Mouse (Mus musculus) ovary, postnatal 14 days (tissue): ENCODE measurements at regions not wholly inside any gene's neighbourhood (a gene's known extent, or its start where the extent isn't known, plus 50 kb on each side); places are given as distances from the start of the nearest gene placed in this dataset.

Source experiments
- DNase-seq: peaks from one replicate; pipeline ENCODE4 v3.0.0; 2022; ENCODE audit warnings: low spot score

DNA sequence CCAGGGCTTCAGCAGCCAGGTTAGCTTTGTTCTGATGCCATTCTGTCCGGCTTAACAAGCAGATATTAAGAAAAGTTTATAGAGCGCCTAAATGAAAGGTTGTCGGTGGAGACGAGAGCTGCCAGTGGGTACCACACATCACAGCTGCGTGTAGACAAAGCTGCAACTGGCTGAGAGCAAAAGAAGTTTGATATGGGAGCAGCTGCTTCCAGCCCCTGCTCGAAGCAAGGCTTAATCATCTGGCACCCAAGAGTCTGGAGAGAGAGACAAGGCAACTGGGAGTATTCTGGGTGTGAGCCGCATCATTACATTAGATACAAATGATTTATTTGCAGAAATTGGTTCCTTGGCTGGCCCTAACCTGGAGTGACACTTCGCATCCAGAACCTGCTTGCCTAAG is 2488.7 kb upstream of the Gm7489 start:
- DNase-seq, result no peak

- DNase-seq, result no peak
Observed at GRCm38 (mm10) chr15:51403581-51403980, 2481.1 kb upstream of the Gm7489 start.

DNA sequence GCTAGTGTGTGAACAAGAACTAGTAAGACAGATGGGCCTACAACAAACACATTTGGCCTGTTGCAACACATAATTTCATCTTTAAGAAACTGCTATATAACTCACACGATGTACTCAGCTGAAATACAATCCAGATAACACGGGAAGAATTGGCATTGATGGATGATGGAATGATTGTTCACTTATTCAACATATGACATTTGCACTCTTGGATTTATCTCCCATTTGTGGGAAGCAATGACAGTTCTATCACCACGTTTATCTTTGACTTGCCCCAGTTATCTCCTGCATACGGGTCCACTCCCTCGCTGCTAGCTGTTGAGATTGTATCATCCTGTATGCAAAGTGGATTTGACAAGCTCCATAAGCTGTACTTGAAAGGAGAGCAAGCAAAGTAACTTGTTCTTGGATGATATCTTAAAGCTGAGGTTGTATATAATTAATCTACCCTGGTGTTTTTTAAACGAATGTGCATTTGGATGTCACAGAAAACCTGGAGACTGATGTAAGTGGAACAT is 2474.9 kb upstream of the Gm7489 start:
- no peak for DNase-seq

- DNase-seq, result no peak
Observed at GRCm38 (mm10) chr15:51411966-51412365, 2472.7 kb upstream of the Gm7489 start.

GRCm38 (mm10) chr15:51442606-51443005 is 2442.1 kb upstream of the Gm7489 start:
- DNase-seq, result no peak

- no peak for DNase-seq
Observed at GRCm38 (mm10) chr15:51469895-51470294, 2414.8 kb upstream of the Gm7489 start.

GRCm38 (mm10) chr15:51471143-51471542 is 2413.6 kb upstream of the Gm7489 start:
- no peak for DNase-seq

DNA sequence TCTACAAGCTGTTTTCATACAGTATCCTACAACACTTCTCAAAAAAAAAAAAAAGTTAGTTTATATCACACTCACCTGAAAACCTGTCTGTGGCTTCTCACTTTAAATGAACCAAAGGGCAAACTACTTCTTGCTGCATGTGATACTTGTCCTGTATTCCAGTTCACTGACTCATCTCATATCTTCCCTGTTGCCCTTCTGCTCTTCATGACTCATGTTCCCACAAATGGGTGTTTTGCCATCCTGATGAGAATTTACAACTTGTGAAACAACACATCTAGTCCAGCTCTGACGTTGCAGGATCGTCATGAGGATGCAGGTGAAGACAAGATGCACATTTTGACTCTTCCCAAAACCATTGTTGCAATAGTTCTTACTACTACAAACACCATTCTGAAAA is 2412.7 kb upstream of the Gm7489 start:
- DNase-seq, result no peak

DNA sequence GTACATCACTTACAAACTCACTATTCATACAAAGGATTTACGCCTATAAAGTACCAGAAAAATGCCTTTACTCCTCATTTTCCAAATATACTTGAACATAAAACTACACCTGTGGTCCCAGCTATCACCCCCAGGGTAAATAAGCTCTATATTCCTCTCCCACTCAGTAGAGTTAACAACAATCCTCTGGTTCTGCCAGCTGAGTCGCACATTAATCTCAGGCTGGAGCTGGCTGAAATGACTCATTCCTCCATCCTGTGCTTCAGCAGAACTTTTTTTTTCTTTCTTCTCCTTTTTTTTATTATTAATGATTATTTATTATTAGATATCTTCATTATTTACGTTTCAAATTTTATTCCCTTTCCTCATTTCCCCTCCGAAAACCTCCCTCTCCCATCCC is 2402.8 kb upstream of the Gm7489 start:
- no peak for DNase-seq

DNA sequence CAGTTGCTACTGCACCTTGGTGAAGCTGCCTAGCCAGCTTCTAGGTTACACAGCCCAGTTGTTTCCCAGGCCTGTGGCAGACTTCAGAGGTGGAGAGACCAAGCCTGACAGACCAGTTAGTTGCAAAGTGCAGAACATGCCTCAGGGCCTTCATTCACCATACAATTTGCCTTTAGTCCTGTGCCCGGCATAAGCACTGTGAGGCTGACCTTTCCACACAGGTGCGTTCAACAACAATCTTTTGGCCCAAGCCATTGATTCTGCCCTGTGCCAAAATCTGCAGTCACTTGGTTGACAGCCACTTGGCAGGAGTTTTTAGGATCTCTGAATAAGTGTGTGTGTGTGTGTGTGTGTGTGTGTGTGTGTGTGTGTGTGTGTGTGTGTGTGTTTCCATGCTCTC is 2400.5 kb upstream of the Gm7489 start:
- peak; percentile 43 for DNase-seq

- DNase-seq, result no peak
Observed at GRCm38 (mm10) chr15:51485554-51485953, 2399.2 kb upstream of the Gm7489 start.

DNA sequence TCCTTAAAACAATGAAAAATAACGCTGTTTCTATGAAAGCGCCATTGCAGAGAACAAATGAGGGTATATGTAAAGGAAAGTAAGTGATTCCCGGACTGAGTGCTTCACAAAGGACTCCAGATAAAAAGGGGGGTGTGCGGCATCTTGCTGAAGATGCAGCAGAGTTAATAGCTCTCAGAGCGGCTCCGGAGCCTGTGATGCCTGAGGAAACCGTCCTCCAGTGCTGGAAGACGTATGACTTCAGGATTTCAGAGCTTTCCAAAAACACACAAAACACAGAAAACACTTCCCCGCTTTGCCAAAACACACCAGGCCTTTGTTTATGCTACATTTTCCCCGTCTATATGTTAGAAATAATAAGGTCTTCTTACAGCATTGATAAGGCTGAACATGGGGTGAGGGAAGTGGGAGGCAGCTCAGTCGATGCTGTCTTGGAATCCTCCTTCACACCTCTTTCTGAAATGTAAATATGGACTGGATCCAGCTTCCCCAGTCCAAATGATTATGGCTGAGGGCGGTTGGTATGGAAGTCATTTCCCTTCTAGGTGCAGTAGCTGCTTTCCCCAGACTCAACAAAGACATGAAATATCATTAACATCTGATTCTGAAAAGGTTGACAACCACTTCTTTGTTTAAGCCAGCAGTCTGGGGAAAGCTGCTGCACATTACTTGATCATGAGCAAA is 2382.5 kb upstream of the Gm7489 start:
- DNase-seq, result no peak

DNA sequence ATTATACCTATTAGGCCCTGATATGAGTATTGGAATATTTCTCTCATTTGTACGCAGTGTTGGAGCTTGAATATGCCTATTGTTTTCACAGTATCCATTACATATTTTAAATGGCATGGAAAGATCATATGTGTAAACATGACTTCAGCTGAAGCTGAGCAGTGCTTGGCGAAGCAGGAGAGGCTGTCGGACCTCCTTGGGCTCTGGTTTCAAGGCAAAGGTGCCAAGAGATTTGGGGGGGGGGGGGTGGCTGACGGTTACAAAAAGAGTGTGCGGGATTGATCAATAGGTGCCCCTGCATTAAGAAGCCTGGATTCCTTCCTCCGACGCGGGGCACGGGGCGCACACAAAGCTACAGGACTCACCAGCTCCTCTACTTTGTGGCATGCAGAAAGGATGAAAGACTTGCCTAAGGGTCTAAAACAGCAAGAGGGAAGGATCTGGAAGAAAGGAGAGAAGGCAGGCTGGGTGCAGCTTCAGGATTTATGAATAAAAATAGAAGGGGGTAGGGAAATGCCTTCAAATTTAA is 2381.9 kb upstream of the Gm7489 start:
- DNase-seq, result no peak

GRCm38 (mm10) chr15:51503341-51503740 is 2381.4 kb upstream of the Gm7489 start:
- DNase-seq, result no peak

DNA sequence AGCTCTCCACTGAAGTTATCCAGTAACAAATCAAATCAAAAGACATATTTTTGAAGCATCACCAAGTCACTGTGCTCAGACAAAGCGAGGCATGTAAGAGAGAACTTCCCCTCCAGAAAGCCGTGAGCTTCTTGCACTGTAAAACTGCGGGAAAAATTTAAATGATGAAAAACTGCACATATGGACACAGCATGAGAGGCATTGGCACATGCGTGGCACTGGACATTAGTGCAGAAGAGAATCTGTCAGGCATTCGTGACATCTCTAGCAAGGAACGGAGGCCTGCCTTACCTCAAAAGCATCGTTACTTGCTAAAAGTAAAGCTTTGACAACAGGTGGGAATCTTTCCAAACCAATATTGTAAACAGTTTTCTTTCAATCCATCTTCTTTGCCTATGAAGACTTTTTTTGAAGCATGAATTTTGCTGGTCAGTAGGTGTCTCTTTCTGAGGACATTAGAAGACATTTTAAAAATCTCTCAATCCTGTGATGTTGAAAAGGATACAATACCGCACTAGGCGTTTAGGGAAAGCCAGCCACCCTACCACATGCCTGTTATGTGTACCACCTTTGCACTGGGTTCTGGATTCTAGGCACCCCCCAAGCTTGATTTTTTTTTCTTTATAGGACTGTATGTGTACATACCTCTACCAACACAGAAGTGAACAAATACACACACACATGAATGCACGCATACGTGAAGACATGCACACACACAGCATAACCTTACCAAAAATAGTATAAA is 2380.5 kb upstream of the Gm7489 start:
- DNase-seq, result no peak

DNA sequence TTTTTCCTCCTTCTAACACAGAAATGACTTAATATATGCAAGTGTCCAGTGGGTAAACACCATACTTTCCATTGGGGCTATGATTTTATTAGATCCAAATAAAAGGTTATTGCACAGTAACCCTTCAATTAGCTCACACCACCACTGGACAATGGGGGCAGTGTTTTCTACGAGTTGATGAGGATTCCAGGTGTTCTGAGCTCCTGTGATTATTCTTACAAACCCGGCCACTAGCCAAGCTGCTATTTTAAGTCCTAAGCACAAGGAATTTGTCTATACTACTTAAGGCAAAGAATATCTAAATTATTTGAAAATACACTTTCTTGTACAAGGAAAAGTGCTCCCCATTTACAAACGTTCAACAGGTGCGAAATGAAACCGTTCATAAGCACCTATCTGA is 2379.9 kb upstream of the Gm7489 start:
- DNase-seq, result no peak

DNA sequence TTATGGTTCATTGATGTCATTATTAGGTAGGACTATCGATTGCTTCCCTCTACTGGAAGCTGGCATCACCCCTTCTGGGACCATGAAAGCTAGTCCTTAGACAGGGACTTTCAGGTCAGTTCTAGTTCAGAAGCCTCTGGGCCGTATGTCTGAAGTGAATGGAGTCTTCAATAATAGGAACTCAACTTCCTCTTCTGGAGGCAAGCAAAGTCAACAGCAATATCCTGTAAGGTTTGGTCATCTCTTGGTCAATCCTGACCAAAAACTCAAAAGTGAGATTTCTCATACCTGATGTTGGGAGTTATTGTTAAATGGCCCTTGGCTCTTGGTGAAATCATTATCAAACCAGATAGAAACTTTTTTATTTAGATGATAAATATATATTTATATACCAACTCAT is 2377.6 kb upstream of the Gm7489 start:
- DNase-seq, result no peak

- no peak for DNase-seq
Observed at GRCm38 (mm10) chr15:51511319-51511718, 2373.4 kb upstream of the Gm7489 start.

DNA sequence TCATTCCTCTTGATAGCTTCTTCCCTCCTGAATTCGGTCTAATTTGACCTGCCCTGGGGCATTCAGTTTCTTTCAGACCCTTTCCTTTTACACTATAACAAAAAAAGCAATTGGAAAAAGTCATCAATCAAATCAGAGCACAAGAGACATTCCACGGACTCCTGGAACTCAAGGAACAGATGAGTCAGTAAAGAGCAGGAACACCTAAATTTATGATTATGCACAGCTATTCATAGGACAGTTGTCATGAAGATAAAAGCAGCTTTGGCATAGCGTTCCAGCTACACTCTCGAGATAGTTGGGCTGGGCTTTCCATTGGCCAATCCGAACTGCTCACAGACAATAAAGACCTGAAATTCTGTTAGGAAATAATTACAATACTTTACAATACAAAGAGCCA is 2348.4 kb upstream of the Gm7489 start:
- no peak for DNase-seq

GRCm38 (mm10) chr15:51551216-51551775 is 2333.4 kb upstream of the Gm7489 start:
- DNase-seq, result no peak

DNA sequence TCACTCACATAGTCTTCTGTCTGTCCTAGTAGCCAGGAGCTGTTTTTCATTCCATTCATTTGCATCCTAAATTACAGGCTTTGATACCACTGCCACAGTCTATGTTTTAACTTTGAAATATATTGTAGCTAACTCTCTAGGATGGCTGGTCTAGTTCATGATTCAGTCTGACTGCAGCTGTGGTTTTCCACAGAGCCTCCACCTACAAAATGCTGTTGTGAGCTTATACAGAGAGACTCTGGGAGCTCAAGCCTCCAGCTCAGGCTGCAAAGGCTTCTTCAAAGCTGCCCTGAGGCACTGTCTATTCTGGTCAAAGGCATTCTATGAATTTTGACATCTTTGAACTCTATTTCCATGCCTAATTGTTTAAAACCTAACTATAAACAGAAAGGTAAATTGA is 2326.5 kb upstream of the Gm7489 start:
- no peak for DNase-seq

DNA sequence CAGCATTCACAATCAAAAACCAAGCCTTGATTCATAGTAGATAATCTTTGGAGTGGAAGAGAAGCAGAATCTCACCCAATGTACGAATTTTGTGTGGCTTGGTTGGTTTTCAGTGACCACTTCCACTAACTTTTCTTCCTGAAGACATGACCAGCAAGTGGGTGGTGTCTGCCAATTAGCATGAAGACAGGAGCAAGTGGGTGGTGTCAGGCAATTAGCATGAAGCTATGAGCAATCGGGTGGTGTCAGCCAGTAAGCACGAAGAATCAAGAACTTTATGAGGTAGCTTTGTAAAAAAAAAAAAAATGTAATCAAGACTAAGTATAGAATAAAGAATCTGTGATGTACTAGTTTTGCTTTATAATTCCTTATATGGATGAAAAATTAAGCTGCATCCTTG is 2319.2 kb upstream of the Gm7489 start:
- no peak for DNase-seq

DNA sequence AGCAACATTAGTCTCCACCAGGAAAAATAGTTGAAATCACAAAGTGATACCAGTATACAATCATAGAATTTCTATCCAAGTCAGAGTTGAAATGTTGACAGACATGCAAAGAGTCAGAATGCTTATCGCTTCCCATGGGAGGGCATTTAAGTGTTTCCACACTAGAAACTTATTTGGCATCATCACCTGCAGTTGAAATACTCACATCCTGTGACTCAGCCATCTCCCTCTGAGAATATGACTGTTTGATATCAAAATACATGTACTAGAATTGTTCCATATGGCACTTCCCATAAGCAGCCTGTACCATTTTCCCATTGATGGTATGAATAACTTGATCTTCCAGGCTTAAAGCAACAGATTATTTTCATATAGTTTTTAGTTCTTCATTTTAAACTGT is 2314.1 kb upstream of the Gm7489 start:
- DNase-seq, result no peak
